Mouse (Mus musculus): ENCODE data around the gene Tulp1. TPM values are rescaled to one million over a fixed set of nuclear protein-coding genes. Genes with fewer than 3 reads are reported as not detected.
"Not testable (repeated sequence)": the region's sequence is repeated elsewhere in the genome, so short reads cannot be mapped to it uniquely, and the experiment has no call there.

The Tulp1 gene
- polyA plus RNA-seq, 1 experiment from 2014 or later: 2.6 TPM

DNA sequence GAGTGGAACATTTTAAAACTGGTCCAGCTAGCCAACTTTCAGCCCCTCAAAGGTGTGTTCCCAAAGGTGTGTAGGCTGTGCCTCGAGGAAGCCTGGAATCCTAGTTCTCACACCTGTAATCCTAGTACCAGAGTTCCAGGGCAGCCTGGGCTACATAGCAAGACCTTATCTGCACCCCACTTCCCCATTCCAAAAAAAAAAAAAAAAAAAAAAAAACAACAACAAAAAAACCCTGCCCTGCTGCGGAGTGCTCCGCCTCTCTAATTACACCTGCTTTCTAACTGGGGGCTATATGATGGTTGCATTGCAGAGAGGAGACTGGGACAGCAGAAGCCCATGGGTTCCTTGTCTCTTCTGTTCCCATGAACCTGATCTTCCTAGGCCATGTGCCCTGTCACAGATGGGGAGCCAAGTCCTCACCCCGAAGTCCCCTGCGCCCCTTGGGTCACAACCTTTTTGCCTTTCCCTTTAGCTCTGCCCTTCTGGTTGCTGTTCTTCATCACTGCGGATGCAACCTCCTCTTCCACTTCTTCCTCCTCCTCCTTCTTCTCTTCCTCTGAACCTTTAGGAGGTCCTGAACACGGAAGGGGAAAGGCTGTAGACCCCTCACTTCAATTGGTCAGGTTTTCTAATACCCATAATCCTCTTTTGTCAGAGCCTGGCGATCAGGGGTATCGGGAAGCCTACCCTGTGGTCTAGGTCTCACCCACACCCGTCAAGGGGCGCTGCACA lies 2.9 kb downstream of the Tulp1 start:
- ATAC-seq (replicated peaks; ENCODE audit: low FRiP score): no peak
- Histone ChIP-seq H3K4me3 (ENCODE audit: low read depth, low read length) (peak overlapping the region; percentile 23), H3K4me1 (replicated peaks; ENCODE audit: control insufficient read depth, insufficient read depth, low read length) (peaks cover 10% of the 10 kb centered on the region; the same call in 1 of the 2 replicates), H3K36me3 (ENCODE audit: control insufficient read depth, insufficient read depth, low read length) (no peaks in the 10 kb centered on the region), H3K9ac (ENCODE audit: low read length) (peak overlapping the region; percentile 28), H3K4me2 (ENCODE audit: low read depth, low read length, severe bottlenecking) (peak overlapping the region; percentile 50), H3K27me3 (ENCODE audit: control insufficient read depth, insufficient read depth, low read length) (peaks cover 38% of the 10 kb centered on the region), H3K9me3 (ENCODE audit: control insufficient read depth, low read length) (no peaks in the 10 kb centered on the region), H3K27ac (ENCODE audit: low read depth, low read length) (no peak overlapping the region)
- DNase-seq (ENCODE audit: low spot score): no peak
- 26% methylated on average over 11 of the region's 11 CpGs for WGBS

DNA sequence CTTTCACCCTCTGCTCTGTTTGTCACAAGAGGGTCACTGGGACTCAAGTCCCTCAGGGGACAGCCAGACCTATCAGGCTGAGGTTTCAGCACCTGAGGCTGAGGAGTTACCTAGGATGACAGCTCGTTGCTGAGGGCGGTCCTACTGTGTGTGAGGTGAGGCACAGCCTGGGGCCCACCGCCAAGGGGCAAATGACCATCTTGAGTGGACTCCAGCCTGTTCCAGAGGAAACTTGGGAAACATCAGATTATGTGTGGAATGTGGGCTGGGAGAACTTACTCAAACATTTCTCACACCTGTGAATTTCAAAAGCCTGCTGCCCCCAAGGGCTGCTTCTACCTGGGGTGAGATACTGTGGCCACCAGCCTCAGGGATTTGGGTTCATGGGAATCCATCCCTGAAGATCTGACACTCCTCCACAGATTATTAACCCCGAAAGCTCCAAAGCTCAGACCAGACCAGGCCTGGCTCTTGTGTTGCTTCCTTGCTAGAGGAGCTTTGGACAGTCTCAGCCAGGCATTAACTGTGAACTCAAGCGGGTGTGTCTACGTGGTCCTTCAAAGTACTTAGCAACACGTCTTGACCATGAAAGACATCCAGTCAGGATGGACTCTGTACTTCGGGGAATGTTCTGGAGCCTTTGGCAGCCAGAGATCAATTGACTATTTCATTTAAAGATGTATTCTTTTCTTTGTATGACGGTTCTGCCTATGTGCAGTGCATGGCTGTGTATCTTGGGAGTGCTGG lies 4.3 kb downstream of the Tulp1 start:
- DNase-seq (ENCODE audit: low spot score) (no peak), ATAC-seq (replicated peaks; ENCODE audit: low FRiP score) (no peak)
- Histone ChIP-seq H3K36me3 (ENCODE audit: control insufficient read depth, insufficient read depth, low read length) (no peaks in the 10 kb centered on the region), H3K4me2 (ENCODE audit: low read depth, low read length, severe bottlenecking) (no peak overlapping the region), H3K4me3 (ENCODE audit: low read depth, low read length) (no peak overlapping the region), H3K27me3 (ENCODE audit: control insufficient read depth, insufficient read depth, low read length) (peaks cover 38% of the 10 kb centered on the region), H3K9me3 (ENCODE audit: control insufficient read depth, low read length) (no peaks in the 10 kb centered on the region), H3K9ac (ENCODE audit: low read length) (no peak overlapping the region), H3K27ac (ENCODE audit: low read depth, low read length) (no peak overlapping the region), H3K4me1 (replicated peaks; ENCODE audit: control insufficient read depth, insufficient read depth, low read length) (peaks cover 10% of the 10 kb centered on the region; the same call in 1 of the 2 replicates)
- WGBS: 84% methylated on average over 9 of the region's 9 CpGs

DNA sequence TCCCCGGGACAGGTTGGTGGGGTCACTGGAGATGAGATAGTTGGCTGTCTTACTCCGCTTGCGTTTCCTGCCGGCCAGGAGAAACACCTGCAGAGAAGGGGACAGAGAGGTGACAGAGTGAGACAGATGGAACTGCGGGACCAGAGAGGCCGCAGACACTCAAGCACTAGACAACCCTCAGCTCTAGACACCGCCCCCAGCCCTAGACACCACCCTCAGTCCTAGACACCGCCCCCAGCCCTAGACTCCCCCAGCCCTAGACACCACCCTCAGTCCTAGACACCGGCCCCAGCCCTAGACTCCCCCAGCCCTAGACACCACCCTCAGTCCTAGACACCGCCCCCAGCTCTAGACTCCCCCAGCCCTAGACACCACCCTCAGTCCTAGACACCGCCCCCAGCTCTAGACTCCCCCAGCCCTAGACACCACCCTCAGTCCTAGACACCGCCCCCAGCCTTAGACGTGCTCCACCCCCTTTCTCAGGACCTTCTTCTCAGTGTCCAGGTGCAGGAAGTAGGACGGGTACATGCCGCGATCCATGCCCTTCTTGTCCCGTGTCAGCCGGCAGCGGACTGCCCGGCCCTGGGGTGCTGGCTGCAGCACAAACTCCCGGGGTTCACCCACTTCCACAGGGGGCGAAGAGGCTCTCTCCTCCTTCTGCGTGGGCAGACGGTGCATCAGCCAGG lies 6.3 kb downstream of the Tulp1 start:
- not testable (repeated sequence) for H3K4me1 ChIP-seq (replicated peaks; ENCODE audit: control insufficient read depth, insufficient read depth, low read length); DNase-seq (ENCODE audit: low spot score); H3K4me3 ChIP-seq (ENCODE audit: low read depth, low read length); ATAC-seq (replicated peaks; ENCODE audit: low FRiP score); H3K9ac ChIP-seq (ENCODE audit: low read length); H3K36me3 ChIP-seq (ENCODE audit: control insufficient read depth, insufficient read depth, low read length); H3K4me2 ChIP-seq (ENCODE audit: low read depth, low read length, severe bottlenecking); H3K9me3 ChIP-seq (ENCODE audit: control insufficient read depth, low read length); H3K27ac ChIP-seq (ENCODE audit: low read depth, low read length)
- peaks cover 21% of the 10 kb centered on the region for H3K27me3 ChIP-seq (ENCODE audit: control insufficient read depth, insufficient read depth, low read length)
- 17% methylated on average over 23 of the region's 24 CpGs for WGBS

DNA sequence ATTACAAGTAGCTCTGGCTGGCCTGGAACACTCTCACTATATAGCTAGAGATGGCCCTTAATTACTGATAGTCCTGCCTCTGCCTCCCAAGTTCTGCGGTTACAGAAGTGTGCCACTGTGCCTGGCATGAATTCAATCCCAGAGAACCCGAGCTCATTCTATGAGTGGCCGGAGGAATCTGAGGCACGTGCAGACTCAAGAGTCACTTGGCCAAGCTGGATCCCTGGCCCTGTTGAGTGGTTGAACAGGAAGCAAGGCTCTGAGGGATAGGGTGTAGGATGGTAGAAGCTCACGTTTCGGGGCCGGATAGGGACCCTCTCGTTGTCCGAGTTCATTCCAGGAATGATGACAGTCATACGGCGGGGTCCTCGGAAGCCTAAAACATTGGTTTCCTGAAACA lies 9.2 kb downstream of the Tulp1 start:
- Histone ChIP-seq H3K27ac (ENCODE audit: low read depth, low read length) (no peak overlapping the region), H3K4me3 (ENCODE audit: low read depth, low read length) (no peak overlapping the region), H3K36me3 (ENCODE audit: control insufficient read depth, insufficient read depth, low read length) (no peaks in the 10 kb centered on the region), H3K9ac (ENCODE audit: low read length) (no peak overlapping the region), H3K27me3 (ENCODE audit: control insufficient read depth, insufficient read depth, low read length) (peaks cover 16% of the 10 kb centered on the region), H3K4me1 (replicated peaks; ENCODE audit: control insufficient read depth, insufficient read depth, low read length) (peaks cover 2% of the 10 kb centered on the region; the same call in 1 of the 2 replicates), H3K4me2 (ENCODE audit: low read depth, low read length, severe bottlenecking) (no peak overlapping the region), H3K9me3 (ENCODE audit: control insufficient read depth, low read length) (no peaks in the 10 kb centered on the region)
- no peak for ATAC-seq (replicated peaks; ENCODE audit: low FRiP score)
- WGBS: 88% methylated on average over 12 of the region's 12 CpGs
- no peak for DNase-seq (ENCODE audit: low spot score)

DNA sequence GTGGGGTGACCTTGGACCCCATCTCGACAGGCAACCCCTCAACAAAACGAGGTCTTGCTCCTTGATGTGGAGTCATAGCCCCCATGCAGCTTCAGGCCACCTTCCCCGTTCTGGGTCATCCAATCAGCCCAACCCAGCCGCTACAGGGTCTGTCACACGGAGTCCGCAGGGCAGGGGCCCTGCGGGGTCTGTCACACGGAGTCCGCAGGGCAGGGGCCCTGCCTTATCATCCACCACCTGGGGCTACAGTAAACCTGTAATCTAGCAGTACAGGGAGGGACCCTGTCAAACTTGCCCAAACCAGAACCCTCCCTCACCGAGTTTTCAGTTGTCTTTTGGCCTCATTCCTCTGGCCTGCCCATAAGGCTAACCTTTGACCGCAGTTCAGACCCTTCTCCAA lies 13.0 kb downstream of the Tulp1 start:
- Histone ChIP-seq H3K4me2 (ENCODE audit: low read depth, low read length, severe bottlenecking) (peak overlapping the region; percentile 90; the same call in 1 of the 2 replicates), H3K27ac (ENCODE audit: low read depth, low read length) (no peak overlapping the region), H3K4me3 (ENCODE audit: low read depth, low read length) (no peak overlapping the region; the same call in 1 of the 2 replicates), H3K9me3 (ENCODE audit: control insufficient read depth, low read length) (no peaks in the 10 kb centered on the region), H3K4me1 (replicated peaks; ENCODE audit: control insufficient read depth, insufficient read depth, low read length) (peaks cover 4% of the 10 kb centered on the region), H3K9ac (ENCODE audit: low read length) (no peak overlapping the region), H3K36me3 (ENCODE audit: control insufficient read depth, insufficient read depth, low read length) (no peaks in the 10 kb centered on the region), H3K27me3 (ENCODE audit: control insufficient read depth, insufficient read depth, low read length) (peaks cover 12% of the 10 kb centered on the region)
- ATAC-seq (replicated peaks; ENCODE audit: low FRiP score) (no peak), DNase-seq (ENCODE audit: low spot score) (no peak)
- 9% methylated on average over 11 of the region's 11 CpGs for WGBS

DNA sequence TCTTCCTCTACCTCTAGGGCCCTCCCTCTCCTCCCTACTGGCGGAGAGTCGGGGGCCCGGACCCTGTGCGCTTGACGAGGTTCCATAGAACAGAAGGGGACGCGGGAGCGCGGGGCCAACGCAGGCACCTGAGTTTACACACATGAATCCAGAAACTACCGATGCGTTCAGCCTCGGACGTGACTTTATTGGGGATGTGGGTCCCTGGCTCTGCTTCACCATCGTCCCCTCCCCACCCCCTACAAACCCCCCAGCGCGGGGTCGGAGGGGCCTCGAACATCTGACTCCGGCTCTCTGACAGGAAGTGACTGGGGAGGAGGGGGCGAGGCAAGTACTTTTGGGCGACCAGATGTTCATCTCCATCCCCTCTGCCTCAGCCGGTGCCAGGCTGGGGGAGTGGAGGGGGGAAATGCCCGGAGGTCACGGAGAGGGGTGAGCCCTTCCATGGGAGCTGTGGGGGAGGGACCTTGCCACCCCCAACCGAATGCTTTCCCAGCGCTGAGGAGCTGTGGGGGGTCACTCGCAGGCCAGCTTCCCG lies 13.6 kb downstream of the Tulp1 start:
- Histone ChIP-seq H3K27me3 (ENCODE audit: control insufficient read depth, insufficient read depth, low read length) (peaks cover 12% of the 10 kb centered on the region), H3K4me3 (ENCODE audit: low read depth, low read length) (peak overlapping the region; percentile 70), H3K4me2 (ENCODE audit: low read depth, low read length, severe bottlenecking) (peak overlapping the region; percentile 90), H3K27ac (ENCODE audit: low read depth, low read length) (peak overlapping the region; percentile 53; the same call in 1 of the 2 replicates), H3K9me3 (ENCODE audit: control insufficient read depth, low read length) (no peaks in the 10 kb centered on the region), H3K4me1 (replicated peaks; ENCODE audit: control insufficient read depth, insufficient read depth, low read length) (peaks cover 4% of the 10 kb centered on the region), H3K36me3 (ENCODE audit: control insufficient read depth, insufficient read depth, low read length) (no peaks in the 10 kb centered on the region), H3K9ac (ENCODE audit: low read length) (peak overlapping the region; percentile 83)
- no peak for DNase-seq (ENCODE audit: low spot score)
- WGBS: under 1% methylated on average over 29 of the region's 29 CpGs
- ATAC-seq (replicated peaks; ENCODE audit: low FRiP score): peak; percentile 4; the same call in 1 of the 2 replicates

DNA sequence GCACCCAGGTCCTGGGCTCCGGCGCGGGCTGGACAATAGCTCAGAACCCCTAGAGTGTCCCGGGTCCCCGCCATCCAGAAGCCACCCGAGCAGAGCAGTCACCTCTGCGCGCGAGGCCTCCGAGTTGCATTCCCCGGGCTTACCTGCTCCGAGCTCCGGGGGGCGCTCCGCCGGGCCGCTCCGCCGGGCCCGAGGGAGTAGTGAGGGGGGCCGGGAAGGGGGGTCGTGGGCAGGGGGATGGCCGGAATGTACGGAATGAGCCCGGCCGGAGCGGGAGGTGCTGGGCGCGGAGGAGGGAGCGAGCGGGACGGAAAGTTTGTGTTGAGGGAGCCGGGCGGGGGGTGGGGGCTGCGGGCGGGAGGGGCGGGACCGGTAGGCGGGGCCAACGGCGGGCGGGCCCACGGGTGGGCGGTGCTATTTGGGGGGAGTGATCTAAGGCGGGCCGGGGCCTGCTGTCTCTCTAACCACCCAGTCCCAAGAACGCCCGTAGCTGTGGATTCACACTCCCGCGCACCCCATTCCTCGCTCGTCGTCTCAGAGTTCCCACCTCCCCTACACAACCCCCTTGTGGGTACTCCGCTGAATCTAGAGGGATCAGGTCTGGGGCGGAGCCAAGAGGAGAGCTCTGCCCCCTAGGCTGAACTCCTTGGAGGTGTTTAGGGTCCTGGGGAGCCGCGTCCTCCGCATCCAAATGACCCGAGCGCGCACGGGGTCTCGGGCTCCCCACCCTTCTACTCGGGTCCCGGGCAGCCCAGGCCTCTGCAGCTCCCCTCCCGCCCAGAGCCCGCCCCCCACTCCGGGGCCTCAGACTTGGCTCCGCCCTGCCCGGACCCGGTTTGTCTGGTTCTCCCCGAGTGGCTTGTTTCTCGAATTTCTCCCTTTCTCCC lies 14.3 kb downstream of the Tulp1 start, which contains the start of gene Tead3:
TSS of gene Tead3 (minus strand) at position 352 of the 887 bp plus-strand sequence.
- H3K9me3 ChIP-seq (ENCODE audit: control insufficient read depth, low read length): no peaks in the 10 kb centered on the region
- ATAC-seq (replicated peaks; ENCODE audit: low FRiP score) (peak; percentile 83), DNase-seq (ENCODE audit: low spot score) (peak; percentile 95)
- H3K27me3 ChIP-seq (ENCODE audit: control insufficient read depth, insufficient read depth, low read length): peaks cover 12% of the 10 kb centered on the region
- H3K36me3 ChIP-seq (ENCODE audit: control insufficient read depth, insufficient read depth, low read length): no peaks in the 10 kb centered on the region
- peak within 1 kb of the TSS; percentile 83 for H3K9ac ChIP-seq (ENCODE audit: low read length)
- H3K4me2 ChIP-seq (ENCODE audit: low read depth, low read length, severe bottlenecking): peak within 1 kb of the TSS; percentile 90
- H3K4me3 ChIP-seq (ENCODE audit: low read depth, low read length): peak within 1 kb of the TSS; percentile 70
- under 1% methylated on average over 65 of the region's 73 CpGs for WGBS
- H3K27ac ChIP-seq (ENCODE audit: low read depth, low read length): peak within 1 kb of the TSS; percentile 57
- peaks cover 10% of the 10 kb centered on the region for H3K4me1 ChIP-seq (replicated peaks; ENCODE audit: control insufficient read depth, insufficient read depth, low read length)
